Mouse (Mus musculus): ENCODE results near the gene Cpeb3.

DNA sequence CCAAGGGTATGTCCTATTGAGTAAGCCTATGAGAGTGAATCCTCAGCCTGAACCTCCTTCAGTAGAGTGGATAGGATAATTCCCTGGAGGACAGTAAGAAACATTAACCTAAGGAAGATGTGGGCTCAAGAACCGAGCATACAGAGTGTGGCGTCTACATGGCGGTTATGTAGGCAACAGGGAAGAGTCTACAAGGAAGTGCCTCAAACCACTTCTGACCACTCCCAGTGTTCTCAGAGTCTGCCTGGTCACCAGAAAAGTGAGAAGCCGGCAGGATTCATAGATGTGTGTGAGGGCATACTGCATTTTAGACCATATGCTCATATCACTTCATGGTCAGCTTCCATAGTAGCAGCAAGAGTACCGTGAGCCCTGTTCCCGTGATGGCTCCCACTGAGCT lies 159.9 kb downstream of the Cpeb3 start:
- TF ChIP-seq CTCF (IDR thresholded peaks at IDR 0.05; ENCODE audit: borderline replicate concordance, insufficient read depth, low read length): no peak
- TF ChIP-seq POLR2A (IDR thresholded peaks at IDR 0.05; ENCODE audit: low read depth, low read length): no peak
